Mouse (Mus musculus) embryonic facial prominence, embryonic 10.5 days (tissue): ENCODE results near the gene Naa50. TPM values are rescaled to one million over a fixed set of nuclear protein-coding genes. Genes with fewer than 3 reads are reported as not detected.
A peak's percentile ranks its signal among the peaks of the same experiment; 100 is the strongest.

Experiments
- DNase-seq: peaks from one replicate; pipeline ENCODE4 v3.0.0-alpha.2; 2017; ENCODE audit warnings: low spot score
- H3K27ac ChIP-seq: fragments of 300-500 bp; sonication (generic); replicated peaks from 2 replicates; pipeline ENCODE4 v1.5.1; 2016; ENCODE audit warnings: mild to moderate bottlenecking
- H3K27me3 ChIP-seq: fragments of 300-500 bp; sonication (generic); replicated peaks from 2 replicates; pipeline ENCODE4 v1.6.1; 2016; ENCODE audit warnings: low read depth, mild to moderate bottlenecking; ENCODE audit not compliant: poor library complexity, severe bottlenecking
- H3K36me3 ChIP-seq: fragments of 300-500 bp; sonication (generic); replicated peaks from 2 replicates; pipeline ENCODE4 v1.6.1; 2016; ENCODE audit warnings: mild to moderate bottlenecking, moderate library complexity
- H3K4me1 ChIP-seq: fragments of 300-500 bp; sonication (generic); 2 replicates; pipeline ENCODE4 v1.6.1; 2016
- H3K4me3 ChIP-seq: fragments of 300-500 bp; sonication (generic); 2 replicates; pipeline ENCODE4 v1.5.1; 2016; ENCODE audit warnings: mild to moderate bottlenecking, moderate library complexity
- H3K9me3 ChIP-seq: fragments of 300-500 bp; sonication (generic); 2 replicates; pipeline ENCODE4 v1.6.1; 2016; ENCODE audit warnings: mild to moderate bottlenecking
- WGBS: fragments of 180-500 bp; shearing (Covaris S2); methylation state at CpG from one replicate; pipeline ENCODE4 v1.1.7; 2016; 5-methylcytosine and 5-hydroxymethylcytosine counted together
- polyA plus RNA-seq: library from polyadenylated mRNA; unstranded; fragments of >200 nt; fragmentation: Nextera tagmentation; extraction: Ambion mirVana; gene quantifications from 2 replicates; pipeline ENCODE4 v1.2.1, GENCODE M21; 2016

The Naa50 gene
- polyA plus RNA-seq = 133 and 135 TPM in 2 replicates

DNA sequence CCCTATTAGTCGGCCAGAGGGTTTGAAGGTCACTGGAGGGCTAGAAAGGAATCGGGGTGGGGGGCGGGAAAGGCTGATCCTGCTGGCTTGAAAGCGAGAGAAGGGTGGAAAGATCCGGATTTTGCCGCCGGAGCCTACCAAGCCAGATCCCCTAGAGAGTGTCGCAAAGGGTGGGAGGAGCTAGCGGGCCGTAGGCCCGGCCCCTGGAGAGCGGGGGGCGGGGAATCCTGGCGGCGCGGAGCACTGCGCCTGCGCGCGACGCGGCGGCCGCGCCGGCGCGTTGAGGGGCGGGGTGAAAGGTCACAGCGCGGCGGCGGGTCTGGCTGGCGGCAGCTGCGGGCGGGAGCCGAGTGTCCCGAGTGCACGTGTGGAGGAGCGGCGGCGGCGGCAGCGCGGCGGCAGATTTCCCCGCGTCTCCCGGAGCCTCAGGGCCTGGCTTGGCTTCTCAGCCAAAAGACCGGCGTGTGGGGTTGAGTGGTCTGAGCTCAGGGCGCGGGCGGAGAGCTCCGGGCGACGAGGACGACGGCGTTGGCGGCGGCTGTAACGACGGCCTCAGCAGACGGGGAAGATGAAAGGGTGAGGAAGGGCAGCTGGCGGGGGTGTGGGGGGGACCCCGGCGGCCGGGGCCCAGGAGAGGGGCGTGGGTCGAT is at the start of gene Naa50, which contains the start of gene Atp6v1a:
Gene Naa50, plus strand, starts transcription at position 295 of the 650 bp plus-strand sequence.
Gene Atp6v1a, minus strand, starts transcription at position 170 of the 650 bp plus-strand sequence.
- WGBS = under 1% methylated on average over 71 of the region's 71 CpGs
- peaks cover 19% of the 10 kb centered on the region for H3K4me1 ChIP-seq

DNA sequence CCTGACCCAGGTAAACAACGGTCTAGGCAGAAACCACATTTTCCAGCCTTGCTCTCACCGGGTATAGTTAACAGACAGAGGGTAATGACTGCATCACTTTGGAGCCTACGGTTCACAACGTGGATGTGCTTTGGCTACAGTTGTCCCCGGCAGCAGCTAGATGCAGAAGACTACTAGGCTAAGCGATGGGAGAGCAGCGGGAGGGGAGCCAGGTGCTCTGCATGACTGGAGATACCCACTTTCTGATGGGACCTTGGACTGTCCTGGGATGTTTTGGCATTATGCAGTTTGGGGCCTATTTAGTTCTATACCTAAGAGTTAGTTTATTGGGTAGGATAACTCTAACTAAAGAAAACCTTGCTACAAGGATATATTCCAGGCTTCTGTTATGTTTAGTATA is 40.3 kb upstream of the Naa50 start:
- H3K4me1 ChIP-seq = no peaks in the 10 kb centered on the region
- no peak for DNase-seq
- peaks cover 94% of the 10 kb centered on the region for H3K36me3 ChIP-seq
- H3K27me3 ChIP-seq = no peaks in the 10 kb centered on the region
- H3K4me3 ChIP-seq = no peak overlapping the region
- no peaks in the 10 kb centered on the region for H3K9me3 ChIP-seq
- 93% methylated on average over 7 of the region's 7 CpGs for WGBS
- H3K27ac ChIP-seq = no peak overlapping the region

More for the DNA sequence above, at the start of gene Naa50, which contains the start of gene Atp6v1a:
- Histone ChIP-seq H3K27ac (peak within 1 kb of the TSS; percentile 98), H3K27me3 (no peaks in the 10 kb centered on the region), H3K9me3 (no peaks in the 10 kb centered on the region), H3K36me3 (no peaks in the 10 kb centered on the region), H3K4me3 (peak within 1 kb of the TSS; percentile 98)
- peak; percentile 96 for DNase-seq

DNA sequence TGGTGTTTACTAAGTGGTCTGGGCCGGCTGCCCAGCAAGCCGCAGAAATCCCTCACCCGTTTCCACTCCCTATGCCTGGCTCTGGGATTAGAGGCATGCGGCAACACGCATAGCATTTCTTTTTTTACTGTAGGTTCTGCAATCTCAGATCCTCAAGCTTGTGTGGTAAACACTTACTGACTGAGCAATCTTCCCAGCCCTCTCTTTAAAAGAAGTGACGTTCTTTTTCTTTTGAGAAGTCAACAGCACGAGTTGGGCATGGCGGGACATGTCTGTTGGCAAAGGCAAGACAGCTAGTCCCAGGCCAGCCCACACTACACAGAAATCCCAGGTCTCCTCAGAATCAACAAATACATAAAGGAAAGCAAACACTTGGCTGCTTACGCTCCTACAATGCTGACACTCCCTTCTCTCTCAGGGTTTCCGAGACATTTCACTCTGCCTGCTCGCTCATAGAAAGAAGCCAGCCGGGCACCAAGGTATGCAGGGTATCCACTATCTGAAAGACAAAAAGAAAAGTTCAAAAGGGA is 38.4 kb upstream of the Naa50 start:
- no peaks in the 10 kb centered on the region for H3K4me1 ChIP-seq
- WGBS = 94% methylated on average over 12 of the region's 12 CpGs
- DNase-seq = no peak

DNA sequence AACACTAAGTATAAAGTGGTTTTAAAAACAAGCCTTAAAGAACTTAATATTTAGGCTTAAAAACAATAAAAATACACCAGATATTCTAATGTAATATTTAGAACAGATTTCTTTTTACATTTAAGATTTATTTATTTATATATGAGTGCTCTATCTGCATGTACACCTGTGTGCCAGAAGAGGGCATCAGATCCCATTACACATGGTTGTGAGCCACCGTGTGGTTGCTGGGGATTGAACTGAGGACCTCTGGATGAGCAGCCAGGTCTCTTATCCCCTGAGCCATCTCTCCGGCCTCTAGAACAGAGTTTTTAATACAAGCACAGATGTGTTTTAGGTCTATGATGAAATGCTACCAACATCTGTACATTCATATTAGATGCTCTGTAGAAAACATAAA is 36.7 kb upstream of the Naa50 start:
- H3K4me1 ChIP-seq = no peaks in the 10 kb centered on the region
- no peak overlapping the region for H3K4me3 ChIP-seq
- peaks cover 81% of the 10 kb centered on the region for H3K36me3 ChIP-seq
- no peak overlapping the region for H3K27ac ChIP-seq
- no peak for DNase-seq
- H3K27me3 ChIP-seq = no peaks in the 10 kb centered on the region
- no peaks in the 10 kb centered on the region for H3K9me3 ChIP-seq
- 90% methylated on average over 2 of the region's 2 CpGs for WGBS

More for the DNA sequence above, 38.4 kb upstream of the Naa50 start:
- Histone ChIP-seq H3K27ac (no peak overlapping the region), H3K9me3 (no peaks in the 10 kb centered on the region), H3K4me3 (no peak overlapping the region), H3K27me3 (no peaks in the 10 kb centered on the region), H3K36me3 (peaks cover 81% of the 10 kb centered on the region)

DNA sequence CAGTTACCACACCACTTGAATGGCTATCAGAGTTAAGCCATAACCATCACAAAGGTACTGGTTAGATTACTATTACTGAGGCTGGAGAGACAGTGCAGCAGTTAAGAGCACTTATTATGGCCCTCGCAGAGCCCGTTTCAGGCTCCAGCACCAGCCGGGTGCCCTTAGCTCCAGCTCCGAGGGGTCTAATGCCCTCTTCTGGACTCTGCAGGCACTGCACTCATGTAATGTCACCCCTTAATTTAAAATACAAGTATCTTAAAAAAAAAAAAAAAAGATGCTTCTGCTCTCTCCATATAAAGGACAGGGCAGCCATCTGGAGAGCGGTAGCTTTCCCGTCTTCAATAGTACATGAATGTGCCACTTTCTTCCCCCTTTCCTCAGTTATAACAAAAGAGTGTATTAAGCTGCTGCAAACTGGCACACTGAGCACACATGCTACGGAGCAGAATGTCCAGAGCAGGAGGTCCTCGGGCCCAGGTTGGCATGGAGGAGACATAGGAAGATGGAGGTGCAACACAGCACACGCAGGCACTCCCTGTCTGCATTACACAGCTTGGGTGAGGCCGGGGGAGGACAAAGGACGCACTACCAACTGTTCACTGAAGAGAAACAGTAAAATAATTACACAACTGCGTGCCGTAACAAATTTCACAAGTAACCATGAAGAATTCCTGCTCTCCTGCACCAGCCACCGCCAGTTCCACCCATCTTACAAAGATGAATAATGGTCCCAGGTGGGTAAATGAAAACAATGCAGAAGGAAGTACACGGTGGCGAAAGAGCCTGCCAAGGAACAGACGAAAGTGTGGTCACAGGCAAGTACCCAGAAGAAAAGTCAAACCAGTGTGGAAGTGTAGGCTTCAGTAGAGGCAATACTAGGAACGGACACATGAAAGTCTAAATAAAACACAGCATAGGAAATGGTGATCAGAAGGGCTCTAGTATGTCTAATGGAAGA is 35.5 kb upstream of the Naa50 start:
- Histone ChIP-seq H3K27ac (no peak overlapping the region), H3K4me1 (no peaks in the 10 kb centered on the region), H3K4me3 (no peak overlapping the region), H3K27me3 (no peaks in the 10 kb centered on the region), H3K36me3 (peaks cover 81% of the 10 kb centered on the region), H3K9me3 (no peaks in the 10 kb centered on the region)
- WGBS = 90% methylated on average over 18 of the region's 18 CpGs
- DNase-seq = peak; percentile 12

DNA sequence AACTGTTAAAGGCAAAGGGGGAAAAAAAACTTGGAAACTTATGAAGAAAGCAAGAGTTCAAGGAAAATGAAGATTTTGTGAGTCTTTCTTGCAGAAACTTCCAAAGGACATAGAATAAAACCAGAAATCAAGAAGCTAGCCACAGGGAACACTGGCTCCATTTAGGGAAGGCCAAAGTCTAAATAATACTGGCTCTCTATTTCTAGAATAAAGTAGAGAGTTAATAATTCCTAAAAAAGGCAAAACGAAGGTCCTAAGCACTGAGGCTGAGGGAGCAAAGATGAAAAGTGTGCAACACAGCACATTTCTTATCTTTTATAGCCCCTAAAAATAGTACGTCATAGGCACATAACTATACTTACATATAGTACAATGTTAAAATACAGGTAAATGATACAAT is 34.4 kb upstream of the Naa50 start:
- Histone ChIP-seq H3K27me3 (no peaks in the 10 kb centered on the region), H3K27ac (no peak overlapping the region), H3K36me3 (peaks cover 79% of the 10 kb centered on the region), H3K4me1 (no peaks in the 10 kb centered on the region), H3K9me3 (no peaks in the 10 kb centered on the region), H3K4me3 (no peak overlapping the region)
- DNase-seq = no peak
- 93% methylated on average over 2 of the region's 2 CpGs for whole genome bisulfite sequencing

DNA sequence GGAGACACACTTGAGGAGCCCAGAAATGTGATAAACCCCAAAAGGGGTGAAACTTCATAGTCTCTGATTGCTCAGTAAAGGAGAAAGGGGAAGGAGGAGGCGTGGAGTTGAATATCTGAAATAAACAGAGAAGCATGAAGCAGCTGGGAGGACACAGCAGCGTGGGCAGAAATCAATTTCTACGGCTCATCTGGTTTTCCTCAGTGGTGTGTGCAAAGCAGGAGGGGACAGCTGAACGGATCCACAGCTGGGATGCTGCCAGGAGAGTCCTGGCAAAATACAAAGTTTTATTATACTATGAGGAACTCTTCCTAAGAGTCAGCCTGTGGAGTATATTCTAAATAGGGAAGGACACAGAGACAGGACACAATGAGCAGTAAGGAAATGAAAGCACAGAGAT is 30.6 kb upstream of the Naa50 start:
- DNase-seq = no peak
- Histone ChIP-seq H3K36me3 (peaks cover 66% of the 10 kb centered on the region), H3K27me3 (no peaks in the 10 kb centered on the region), H3K4me1 (no peaks in the 10 kb centered on the region), H3K4me3 (no peak overlapping the region), H3K9me3 (no peaks in the 10 kb centered on the region), H3K27ac (no peak overlapping the region)
- 87% methylated on average over 4 of the region's 4 CpGs for WGBS

DNA sequence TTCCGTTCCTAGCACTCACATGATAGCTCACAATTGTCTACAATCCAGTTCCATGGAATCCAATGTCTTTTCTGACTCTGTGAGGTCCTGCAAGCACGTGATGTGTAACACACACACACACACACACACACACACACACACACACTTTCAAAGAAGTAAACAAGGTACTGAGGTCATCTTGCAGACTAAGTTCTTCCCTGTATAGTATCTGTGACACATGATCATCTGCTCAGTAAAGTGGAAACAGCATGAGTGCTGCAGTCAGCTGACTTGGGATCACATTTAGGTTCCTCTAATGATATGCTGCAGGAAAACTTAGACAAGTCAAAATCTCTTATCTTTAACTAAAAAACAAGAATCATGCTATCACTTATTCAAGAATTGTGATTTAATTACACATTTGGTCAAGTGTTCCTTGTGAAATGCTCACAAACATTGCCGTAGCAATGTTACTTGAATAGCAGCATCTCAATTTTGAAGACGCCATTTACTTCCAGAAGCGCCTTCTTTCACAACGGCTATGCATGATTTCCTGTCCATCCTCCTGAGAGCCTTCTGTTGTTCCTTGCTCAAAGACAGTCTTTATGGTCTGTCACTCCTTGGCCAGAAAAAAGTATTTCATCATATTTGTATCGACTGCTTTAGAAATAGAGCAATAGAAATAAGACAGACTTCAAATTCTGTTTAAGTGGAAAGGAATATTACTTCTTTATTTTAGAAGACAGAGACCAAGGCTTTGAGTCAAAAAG is 19.7 kb upstream of the Naa50 start:
- no peak for DNase-seq
- H3K27ac ChIP-seq = no peak overlapping the region
- H3K4me3 ChIP-seq = no peak overlapping the region
- no peaks in the 10 kb centered on the region for H3K9me3 ChIP-seq
- 89% methylated on average over 7 of the region's 7 CpGs for WGBS
- H3K27me3 ChIP-seq = no peaks in the 10 kb centered on the region
- H3K4me1 ChIP-seq = no peaks in the 10 kb centered on the region
- H3K36me3 ChIP-seq = peaks cover 13% of the 10 kb centered on the region

DNA sequence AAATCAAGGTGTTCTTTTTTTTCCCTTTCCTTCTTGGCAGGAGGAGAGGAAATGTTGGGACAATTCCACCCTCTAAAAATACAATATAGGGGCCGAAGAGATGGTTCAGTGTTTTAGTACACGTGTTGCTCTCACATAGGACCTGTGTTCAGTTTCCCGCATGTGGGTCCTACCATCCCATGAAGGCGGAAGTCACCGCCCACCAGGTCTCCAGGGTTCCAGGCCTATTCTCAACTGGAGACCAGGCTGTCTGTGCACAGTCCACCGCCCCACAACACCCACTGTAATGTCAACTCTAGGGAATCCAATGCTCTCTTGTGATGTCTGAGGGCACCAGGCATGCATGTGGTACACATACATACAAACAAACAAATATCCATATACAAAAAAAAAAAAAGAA is 17.5 kb upstream of the Naa50 start:
- 93% methylated on average over 6 of the region's 6 CpGs for WGBS
- no peaks in the 10 kb centered on the region for H3K27me3 ChIP-seq
- H3K27ac ChIP-seq = no peak overlapping the region
- DNase-seq = no peak
- H3K9me3 ChIP-seq = no peaks in the 10 kb centered on the region
- H3K36me3 ChIP-seq = no peaks in the 10 kb centered on the region
- no peaks in the 10 kb centered on the region for H3K4me1 ChIP-seq
- H3K4me3 ChIP-seq = no peak overlapping the region

DNA sequence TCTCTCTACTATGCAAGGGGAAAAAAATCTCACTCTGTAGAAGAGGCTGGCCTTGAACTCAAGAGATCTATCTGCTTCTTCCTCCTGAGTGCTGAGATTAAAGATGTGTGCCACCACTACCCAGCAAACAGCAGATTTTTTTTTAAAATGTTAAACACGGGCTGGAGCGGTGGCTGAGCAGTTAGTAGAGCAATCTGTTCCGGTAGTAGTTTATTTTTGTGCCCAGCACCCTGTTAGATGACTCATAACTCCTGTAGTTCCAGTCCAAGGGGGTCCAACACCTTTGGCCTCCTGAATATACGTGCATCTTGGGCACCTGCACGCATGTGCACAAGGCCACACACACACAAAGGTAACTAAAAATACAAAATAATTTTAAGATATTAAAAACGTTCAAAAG is 17.1 kb upstream of the Naa50 start:
- Histone ChIP-seq H3K27me3 (no peaks in the 10 kb centered on the region), H3K4me1 (no peaks in the 10 kb centered on the region), H3K27ac (no peak overlapping the region), H3K36me3 (no peaks in the 10 kb centered on the region), H3K9me3 (no peaks in the 10 kb centered on the region), H3K4me3 (no peak overlapping the region)
- DNase-seq = no peak
- WGBS = 90% methylated on average over 6 of the region's 6 CpGs

DNA sequence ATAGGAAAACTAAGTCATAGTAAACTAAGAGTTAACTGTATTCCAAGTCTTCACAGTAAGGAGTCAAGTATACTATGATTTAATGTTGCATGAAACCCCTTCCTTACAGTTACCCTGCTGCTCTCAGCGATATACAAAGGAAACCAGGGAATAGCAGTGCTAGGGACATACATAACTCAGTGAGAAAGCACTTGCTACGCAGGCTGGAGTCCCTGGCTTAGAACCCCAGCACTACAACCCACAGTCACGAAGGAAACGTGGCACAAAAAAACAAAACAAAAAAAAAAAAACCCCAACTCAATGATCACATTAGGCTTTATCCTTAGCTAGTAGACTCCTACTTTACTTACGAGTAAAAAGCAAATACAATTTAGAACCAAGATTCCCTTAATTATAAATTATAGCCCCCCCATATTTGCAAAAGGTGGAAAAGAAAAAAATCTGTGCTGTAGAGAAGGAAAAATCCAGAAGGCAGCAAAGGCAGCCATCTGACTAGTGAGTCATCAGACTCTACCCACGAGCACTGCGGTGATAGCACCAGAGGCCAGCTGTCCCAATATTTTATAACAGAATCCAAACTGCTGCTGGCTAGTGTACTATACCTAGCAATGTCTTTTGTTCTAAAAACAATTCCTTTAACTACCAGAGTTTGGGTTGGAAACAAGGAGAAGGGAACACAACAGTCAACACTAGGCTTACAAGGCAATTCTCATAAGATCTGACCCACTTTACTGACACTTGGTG is 16.5 kb upstream of the Naa50 start:
- no peak for DNase-seq
- Histone ChIP-seq H3K27ac (no peak overlapping the region), H3K9me3 (no peaks in the 10 kb centered on the region), H3K4me1 (no peaks in the 10 kb centered on the region), H3K27me3 (no peaks in the 10 kb centered on the region), H3K4me3 (no peak overlapping the region), H3K36me3 (no peaks in the 10 kb centered on the region)
- WGBS = 92% methylated on average over 7 of the region's 7 CpGs
